Mouse (Mus musculus) stomach, postnatal 0 days (tissue): ENCODE measurements around the gene Rlf. TPM values are rescaled to one million over a fixed set of nuclear protein-coding genes. Genes with fewer than 3 reads are reported as not detected.

Source experiments
- ATAC-seq: fragments of 200-750 bp; cut with Nextera tagmentation; 2 replicates; pipeline ENCODE4 v1.8.0; 2017; ENCODE audit not compliant: low FRiP score, low TSS enrichment
- DNase-seq: peaks from one replicate; pipeline ENCODE4 v3.0.0-alpha.2; 2016; ENCODE audit warnings: low spot score
- H3K27ac ChIP-seq: fragments of 300-500 bp; sonication (generic); replicated peaks from 2 replicates; pipeline ENCODE4 v1.5.1; 2014; ENCODE audit warnings: mild to moderate bottlenecking, control low read depth
- H3K27me3 ChIP-seq: fragments of 300-500 bp; sonication (generic); 2 replicates; pipeline ENCODE4 v1.6.1; 2014; ENCODE audit warnings: low read length; ENCODE audit not compliant: control insufficient read depth, insufficient read depth
- H3K36me3 ChIP-seq: fragments of 300-500 bp; sonication (generic); 2 replicates; pipeline ENCODE4 v1.6.1; 2014; ENCODE audit warnings: low read length, mixed read lengths; ENCODE audit not compliant: control insufficient read depth, insufficient read depth
- H3K4me1 ChIP-seq: fragments of 300-500 bp; sonication (generic); replicated peaks from 2 replicates; pipeline ENCODE4 v1.6.1; 2014; ENCODE audit warnings: antibody characterized with exemption; ENCODE audit not compliant: control insufficient read depth, insufficient read depth
- H3K4me2 ChIP-seq: fragments of 300-500 bp; sonication (generic); replicated peaks from 2 replicates; pipeline ENCODE4 v1.6.1; 2014; ENCODE audit warnings: low read depth, mild to moderate bottlenecking, control low read depth, moderate library complexity
- H3K4me3 ChIP-seq: fragments of 300-500 bp; sonication (generic); 2 replicates; pipeline ENCODE4 v1.5.1; 2014; ENCODE audit warnings: low read depth, low read length, control low read depth
- H3K9ac ChIP-seq: fragments of 300-500 bp; sonication (generic); 2 replicates; pipeline ENCODE4 v1.6.1; 2014; ENCODE audit warnings: mild to moderate bottlenecking, low read length, control low read depth, mixed read lengths
- H3K9me3 ChIP-seq: fragments of 300-500 bp; sonication (generic); 2 replicates; pipeline ENCODE4 v1.6.1; 2016; ENCODE audit warnings: low read length; ENCODE audit not compliant: control insufficient read depth
- CTCF ChIP-seq: IDR thresholded peaks from 2 replicates; pipeline ENCODE4 v1.5.1; 2016; ENCODE audit warnings: antibody characterized with exemption, low read depth, mild to moderate bottlenecking, moderate library complexity
- EP300 ChIP-seq: optimal IDR thresholded peaks from 2 replicates; pipeline ENCODE3; 2016; ENCODE audit warnings: antibody characterized with exemption
- WGBS: fragments of 180-500 bp; shearing (Covaris S2); extraction: QIAGEN DNeasy Blood & Tissue Kit; methylation state at CpG from one replicate; pipeline ENCODE4 v1.1.7; 2014; 5-methylcytosine and 5-hydroxymethylcytosine counted together
- polyA plus RNA-seq: library from polyadenylated mRNA; unstranded; fragments of >200 nt; fragmentation: Nextera tagmentation; extraction: Ambion mirVana; gene quantifications from 2 replicates; pipeline ENCODE4 v1.2.1, GENCODE M21; 2015

The Rlf gene
- polyA plus RNA-seq: 6.9 and 7.7 TPM in 2 replicates

DNA sequence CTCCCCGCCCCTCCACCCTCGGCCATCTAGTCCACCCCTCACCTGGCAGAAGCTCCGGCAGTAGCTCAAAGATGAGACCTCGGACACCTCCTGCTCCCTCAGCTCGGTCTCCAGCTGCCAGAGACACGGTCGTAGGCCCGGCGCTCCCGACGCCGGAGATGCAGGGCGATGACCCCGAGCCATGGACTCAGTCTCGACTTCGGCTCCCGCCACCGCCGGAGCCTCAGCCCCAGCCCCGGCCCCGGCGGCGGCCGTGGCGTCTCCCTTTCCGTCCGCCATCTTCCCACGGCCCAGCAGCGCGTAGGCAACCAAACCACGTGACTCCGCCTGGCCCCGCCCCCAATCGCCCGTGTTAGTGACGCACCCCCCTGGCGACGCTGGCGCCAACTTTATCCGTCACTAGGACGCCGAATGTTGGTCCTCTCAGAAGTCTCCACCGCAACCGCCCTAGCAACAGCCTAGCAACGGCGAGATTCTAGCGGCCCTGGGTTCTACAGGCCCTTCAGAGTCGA lies at the start of gene Rlf:
Rlf (minus strand) TSS at position 292 of the 512 bp plus-strand sequence.
- H3K4me3 ChIP-seq: peak within 1 kb of the TSS; percentile 97
- ATAC-seq: peak; percentile 98
- peaks cover 4% of the 10 kb centered on the region; the same call in 1 of the 2 replicates for H3K4me1 ChIP-seq
- H3K27me3 ChIP-seq: no peaks in the 10 kb centered on the region
- H3K4me2 ChIP-seq: peak within 1 kb of the TSS; percentile 70
- no peaks in the 10 kb centered on the region for H3K36me3 ChIP-seq
- TF ChIP-seq EP300 (peak; percentile 47), CTCF (no peak)
- peak; percentile 98 for DNase-seq
- H3K9me3 ChIP-seq: no peaks in the 10 kb centered on the region
- H3K9ac ChIP-seq: peak within 1 kb of the TSS; percentile 96
- under 1% methylated on average over 48 of the region's 48 CpGs for WGBS
- peak within 1 kb of the TSS; percentile 91 for H3K27ac ChIP-seq

- TF ChIP-seq CTCF: no peak
- no peak for TF ChIP-seq EP300
- 88% methylated on average over 1 of the region's 1 CpGs for WGBS
- H3K4me3 ChIP-seq: no peak overlapping the region
- no peak overlapping the region for H3K27ac ChIP-seq
- H3K4me1 ChIP-seq: no peaks in the 10 kb centered on the region
- H3K36me3 ChIP-seq: no peaks in the 10 kb centered on the region
- DNase-seq (no peak), ATAC-seq (no peak)
- H3K9ac ChIP-seq: no peak overlapping the region
- H3K27me3 ChIP-seq: no peaks in the 10 kb centered on the region
- no peaks in the 10 kb centered on the region for H3K9me3 ChIP-seq
- no peak overlapping the region for H3K4me2 ChIP-seq
Observed at GRCm38 (mm10) chr4:121241612-121242000, 26.7 kb upstream of the Rlf start.

DNA sequence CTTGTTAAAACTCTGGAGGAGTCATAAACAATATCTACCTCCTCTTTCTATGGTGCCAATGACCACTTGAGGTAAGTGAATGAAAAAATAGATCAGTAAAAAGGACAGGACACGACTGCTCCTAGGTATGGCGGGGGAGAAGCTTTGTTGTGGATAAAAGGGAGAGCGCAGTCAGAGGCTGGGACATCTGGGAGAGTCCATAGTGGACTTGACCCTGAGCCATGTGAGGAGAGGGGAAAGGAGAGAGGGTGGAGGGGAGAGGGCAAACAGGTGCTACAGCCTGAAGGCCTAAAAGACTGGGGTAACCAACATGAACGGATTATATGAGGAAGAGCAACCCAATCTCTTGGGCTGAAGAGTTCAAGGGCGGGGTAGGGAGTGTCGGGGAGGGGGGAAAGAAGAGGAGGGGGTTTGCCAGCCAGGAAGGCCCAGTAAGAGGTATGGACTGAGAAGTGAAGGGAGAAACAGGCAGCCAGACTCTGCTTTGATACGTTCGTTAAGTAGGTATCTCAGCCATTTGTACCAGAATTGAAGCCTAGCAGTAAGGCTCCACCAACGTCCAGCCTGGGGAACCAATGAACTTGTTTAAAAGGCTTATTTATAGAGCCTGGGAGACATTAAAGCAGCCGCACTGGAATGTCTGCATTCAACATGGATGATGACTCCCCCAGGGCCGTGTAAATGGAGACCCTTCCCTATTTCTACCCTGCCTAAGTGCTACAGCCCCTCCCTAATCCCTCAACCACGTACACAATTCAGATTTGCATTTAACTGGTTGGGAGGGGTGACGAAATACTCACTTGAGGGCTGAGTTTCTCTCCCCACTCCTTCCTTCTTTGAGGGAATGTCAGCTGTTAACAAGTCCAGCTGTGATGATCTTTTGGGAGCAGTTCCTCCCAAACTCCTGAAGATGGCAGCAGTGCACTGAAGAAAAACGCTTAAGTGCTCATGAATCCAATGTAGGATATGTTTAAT lies 26.0 kb upstream of the Rlf start:
- H3K36me3 ChIP-seq: no peaks in the 10 kb centered on the region
- H3K9ac ChIP-seq: no peak overlapping the region
- H3K9me3 ChIP-seq: no peaks in the 10 kb centered on the region
- 43% methylated on average over 14 of the region's 14 CpGs for WGBS
- no peak overlapping the region for H3K4me3 ChIP-seq
- no peak for TF ChIP-seq EP300
- peak; percentile 85 for TF ChIP-seq CTCF
- DNase-seq (peak; percentile 26), ATAC-seq (no peak)
- no peak overlapping the region for H3K4me2 ChIP-seq
- no peaks in the 10 kb centered on the region for H3K27me3 ChIP-seq
- H3K4me1 ChIP-seq: no peaks in the 10 kb centered on the region
- H3K27ac ChIP-seq: no peak overlapping the region

DNA sequence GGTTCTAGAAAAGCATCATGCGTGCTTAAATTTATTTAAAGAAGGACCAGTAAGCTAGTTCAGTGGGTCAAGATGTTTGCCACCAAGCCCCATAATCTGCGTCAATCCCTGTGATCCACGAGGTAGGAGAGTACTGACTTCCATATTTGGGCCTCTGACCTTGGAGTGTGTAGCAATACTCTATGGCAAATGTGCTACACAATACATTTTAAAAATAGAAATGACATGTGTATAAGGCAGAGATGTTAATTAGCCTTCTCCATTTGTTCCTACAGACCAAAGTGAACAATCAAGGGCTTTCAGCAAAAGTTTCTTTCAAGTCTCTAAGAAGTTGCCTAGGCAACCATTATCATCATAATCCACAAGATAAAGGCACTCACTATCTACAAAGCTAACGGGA lies 25.0 kb upstream of the Rlf start:
- 57% methylated on average over 4 of the region's 4 CpGs for WGBS

GRCm38 (mm10) chr4:121231772-121232414 lies 17.0 kb upstream of the Rlf start:
- Histone ChIP-seq H3K4me2 (no peak overlapping the region), H3K9me3 (no peaks in the 10 kb centered on the region), H3K9ac (no peak overlapping the region), H3K27me3 (0 out of 2 replicates have a peak, but pooled peaks cover 2% of the 10 kb centered on the region), H3K36me3 (no peaks in the 10 kb centered on the region), H3K27ac (no peak overlapping the region), H3K4me1 (no peaks in the 10 kb centered on the region), H3K4me3 (no peak overlapping the region)
- WGBS: 12% methylated on average over 5 of the region's 5 CpGs
- TF ChIP-seq CTCF (peak; percentile 77), EP300 (no peak)
- ATAC-seq: no peak
- DNase-seq: peak; percentile 39

More for the DNA sequence above, 25.0 kb upstream of the Rlf start:
- ATAC-seq: no peak
- H3K27ac ChIP-seq: no peak overlapping the region
- DNase-seq: no peak
- no peak overlapping the region for H3K4me2 ChIP-seq
- no peak overlapping the region for H3K4me3 ChIP-seq
- H3K9ac ChIP-seq: no peak overlapping the region
- no peaks in the 10 kb centered on the region for H3K36me3 ChIP-seq
- H3K9me3 ChIP-seq: no peaks in the 10 kb centered on the region
- no peak for TF ChIP-seq CTCF
- TF ChIP-seq EP300: no peak
- H3K4me1 ChIP-seq: no peaks in the 10 kb centered on the region
- H3K27me3 ChIP-seq: no peaks in the 10 kb centered on the region
